Mouse (Mus musculus): ENCODE data around the gene Psme2.

Gene Psme2

GRCm38 (mm10) chr14:55575302-55575701, 15.6 kb downstream of the Psme2 start, which contains the start of gene Fitm1:
Gene Fitm1 (plus strand): TSS chr14:55575617.
- intact Hi-C loops (cut with DNase I), result no loop called here

- intact Hi-C loops (cut with DNase I), result no loop called here
These were observed 19.2 kb downstream of the Psme2 start for GRCm38 (mm10) chr14:55571760-55572159.

GRCm38 (mm10) chr14:55570588-55570987, 20.3 kb downstream of the Psme2 start:
- intact Hi-C loops (cut with DNase I), result no loop called here

GRCm38 (mm10) chr14:55567496-55567895, 23.4 kb downstream of the Psme2 start:
- intact Hi-C loops (cut with DNase I), result no loop called here

GRCm38 (mm10) chr14:55565748-55566147, 25.2 kb downstream of the Psme2 start:
- intact Hi-C loops (cut with DNase I), result no loop called here

GRCm38 (mm10) chr14:55563249-55563648, 27.7 kb downstream of the Psme2 start:
- intact Hi-C loops (cut with DNase I), result no loop called here

GRCm38 (mm10) chr14:55561860-55562259, 29.1 kb downstream of the Psme2 start:
- intact Hi-C loops (cut with DNase I), result no loop called here

GRCm38 (mm10) chr14:55560202-55561073, 30.5 kb downstream of the Psme2 start, which contains the start of gene A730061H03Rik:
Gene A730061H03Rik (minus strand): TSS chr14:55560406.
- intact Hi-C loops (cut with DNase I), result no loop called here

GRCm38 (mm10) chr14:55559799-55560201, 31.1 kb downstream of the Psme2 start, which contains the start of gene Dcaf11:
Gene Dcaf11 (plus strand): TSS chr14:55560006.
- intact Hi-C loops (cut with DNase I), result no loop called here

- intact Hi-C loops (cut with DNase I), result no loop called here
These were observed 32.0 kb downstream of the Psme2 start for GRCm38 (mm10) chr14:55558740-55559448.

GRCm38 (mm10) chr14:55557587-55557986, 33.3 kb downstream of the Psme2 start:
- intact Hi-C loops (cut with DNase I), result loop anchor here (2.0 kb wide), 1 partner anchor 67 kb away; the partner anchor contains the start of gene Carmil3

- intact Hi-C loops (cut with DNase I), result loop anchor here (2.0 kb wide), 1 partner anchor 66 kb away; the partner anchor contains the start of gene Carmil3
These were observed 33.9 kb downstream of the Psme2 start for GRCm38 (mm10) chr14:55557003-55557402.

GRCm38 (mm10) chr14:55555788-55556187, 35.1 kb downstream of the Psme2 start:
- intact Hi-C loops (cut with DNase I), result loop anchor here (2.0 kb wide), 1 partner anchor 65 kb away; the partner anchor contains the start of gene Carmil3

GRCm38 (mm10) chr14:55554635-55555034, 36.3 kb downstream of the Psme2 start:
- intact Hi-C loops (cut with DNase I), result no loop called here

- intact Hi-C loops (cut with DNase I), result no loop called here
These were observed 39.1 kb downstream of the Psme2 start for GRCm38 (mm10) chr14:55551794-55552193.

GRCm38 (mm10) chr14:55551347-55551746, 39.6 kb downstream of the Psme2 start:
- intact Hi-C loops (cut with DNase I), result no loop called here

- intact Hi-C loops (cut with DNase I), result no loop called here
These were observed 40.7 kb downstream of the Psme2 start for GRCm38 (mm10) chr14:55550191-55550590.

GRCm38 (mm10) chr14:55544334-55544733, 46.6 kb downstream of the Psme2 start:
- intact Hi-C loops (cut with DNase I), result no loop called here

- intact Hi-C loops (cut with DNase I), result no loop called here
These were observed 48.6 kb downstream of the Psme2 start for GRCm38 (mm10) chr14:55542268-55542667.

GRCm38 (mm10) chr14:55540787-55541321, 50.1 kb downstream of the Psme2 start:
- intact Hi-C loops (cut with DNase I), result no loop called here

- intact Hi-C loops (cut with DNase I), result no loop called here
These were observed 50.7 kb downstream of the Psme2 start, which contains the start of gene Pck2 for GRCm38 (mm10) chr14:55540067-55540786. Gene Pck2 (plus strand): TSS chr14:55540266.
